Mouse (Mus musculus): ENCODE measurements around the gene Kcnip2. TPM values are rescaled to one million over a fixed set of nuclear protein-coding genes. Genes with fewer than 3 reads are reported as not detected.

Gene Kcnip2
- 21.6 TPM for total RNA-seq (2023)

GRCm38 (mm10) chr19:45815831-45816405 lies at the start of gene Kcnip2:
Gene Kcnip2, minus strand, starts transcription at chr19:45816061.

GRCm38 (mm10) chr19:45783181-45783932 lies 32.5 kb downstream of the Kcnip2 start, which contains the start of gene Mgea5:
Gene Mgea5, minus strand, starts transcription at chr19:45783837.

GRCm38 (mm10) chr19:45749243-45750043 lies 66.4 kb downstream of the Kcnip2 start, which contains the start of gene Npm3:
Gene Npm3, minus strand, starts transcription at chr19:45749591.

GRCm38 (mm10) chr19:45742218-45742983 lies 73.5 kb downstream of the Kcnip2 start, which contains the start of gene Fgf8:
Gene Fgf8, minus strand, starts transcription at chr19:45742915.

Other genes starting within 250 kb of the Kcnip2 start
- 63.2 TPM for gene Fbxw4, start 155.7 kb downstream of the Kcnip2 start, total RNA-seq (2023)
- gene Fgf8, start 73.1 kb downstream of the Kcnip2 start, total RNA-seq (2023) = not detected
- 49.4 TPM for gene Npm3, start 66.5 kb downstream of the Kcnip2 start, total RNA-seq (2023)
- gene Mgea5, start 32.2 kb downstream of the Kcnip2 start, total RNA-seq (2023) = 400 TPM
- gene Armh3, start 182.4 kb upstream of the Kcnip2 start, total RNA-seq (2023) = 17.7 TPM
- 4.5 TPM for gene Hps6, start 187.4 kb upstream of the Kcnip2 start, total RNA-seq (2023)
- 95.8 TPM for gene Pprc1, start 228.8 kb upstream of the Kcnip2 start, total RNA-seq (2023)
- 374 TPM for gene Ldb1, start 229.2 kb upstream of the Kcnip2 start, total RNA-seq (2023)

Data from CD4-positive naive resting alpha-beta T cell, adult 76 days (primary cell).